ENCODE assay signal across 8 mouse cellular contexts in the genomic region with DNA sequence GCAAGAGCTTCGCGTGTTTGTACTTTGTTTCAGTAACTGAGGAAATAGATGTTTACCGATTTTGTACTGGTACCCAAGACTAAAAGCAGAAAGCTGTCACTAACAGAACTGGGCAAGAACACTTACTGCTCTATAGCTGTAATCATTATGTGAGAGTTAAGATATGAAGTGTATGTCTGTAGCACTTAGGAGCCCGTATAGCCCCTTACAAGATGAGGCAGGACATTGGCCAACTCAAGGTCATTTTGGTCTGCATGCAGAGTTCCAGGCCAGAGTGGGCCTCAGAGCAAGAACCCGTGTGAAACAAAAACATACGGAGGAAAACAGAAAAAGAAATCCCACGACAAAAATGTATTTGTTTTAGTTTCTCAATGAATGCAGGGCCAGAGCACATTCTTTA. TPM values are rescaled to one million over a fixed set of nuclear protein-coding genes. Genes with fewer than 3 reads are reported as not detected.
A peak's percentile ranks its signal among the peaks of the same experiment; 100 is the strongest.
DNase-seq lines count a peak whose midpoint lies in the region; ATAC-seq and TF ChIP-seq lines count a peak whose summit lies in the region.

No protein-coding gene starts in this region.

- peaks cover 31% of the 10 kb centered on the region for H3K79me2 ChIP-seq in myocyte (ENCODE audit: control insufficient read depth, insufficient read depth)

- DNase-seq in kidney, postnatal 10 days, result no peak
- peak; percentile 23 for DNase-seq in brain, embryonic 14.5 days (ENCODE audit: low read depth)
- DNase-seq in ovary, postnatal 14 days (ENCODE audit: low spot score), result no peak

- H3K36me3 ChIP-seq in kidney, embryonic 15.5 days, result peaks cover 15% of the 10 kb centered on the region; the same call in 1 of the 2 replicates
- no peaks in the 10 kb centered on the region for H3K36me3 ChIP-seq in hindbrain, embryonic 15.5 days
- peaks cover 8% of the 10 kb centered on the region for H3K36me3 ChIP-seq in myocyte (ENCODE audit: control insufficient read depth, insufficient read depth)

- peaks cover 31% of the 10 kb centered on the region for H3K4me1 ChIP-seq in kidney, embryonic 15.5 days
- peaks cover 36% of the 10 kb centered on the region for H3K4me1 ChIP-seq in hindbrain, embryonic 15.5 days (replicated peaks)

- peak overlapping the region; percentile 82 for H3K4me2 ChIP-seq in kidney, embryonic 15.5 days
- peak overlapping the region; percentile 88 for H3K4me2 ChIP-seq in hindbrain, embryonic 15.5 days
- H3K4me2 ChIP-seq in myocyte (ENCODE audit: low read depth), result peak overlapping the region; percentile 93

- TF ChIP-seq CTCF in brain, embryonic 14.5 days (IDR thresholded peaks at IDR 0.05; ENCODE audit: borderline replicate concordance, extremely low read depth, insufficient read depth, insufficient read length), result no peak

- ATAC-seq in kidney, embryonic 15.5 days (replicated peaks; ENCODE audit: low FRiP score), result no peak
- ATAC-seq in hindbrain, embryonic 15.5 days (ENCODE audit: low FRiP score, low read depth), result no peak
- no peak for ATAC-seq in frontal cortex, adult (ENCODE audit: low TSS enrichment)
- no peak for ATAC-seq in monocyte, adult 5-6 weeks (replicated peaks; ENCODE audit: insufficient number of reproducible peaks, low FRiP score, low TSS enrichment, poor library complexity, severe bottlenecking)

- H3K27me3 ChIP-seq in kidney, embryonic 15.5 days, result no peaks in the 10 kb centered on the region
- no peaks in the 10 kb centered on the region for H3K27me3 ChIP-seq in hindbrain, embryonic 15.5 days
- no peaks in the 10 kb centered on the region for H3K27me3 ChIP-seq in myocyte (ENCODE audit: control insufficient read depth, insufficient read depth, insufficient read length)

- H3ac ChIP-seq in myocyte (ENCODE audit: control insufficient read depth, insufficient read length), result peak overlapping the region; percentile 64

- TF ChIP-seq POLR2A in brain, embryonic 14.5 days (IDR thresholded peaks at IDR 0.05; ENCODE audit: borderline replicate concordance, extremely low read depth, insufficient read depth, insufficient read length, poor library complexity, severe bottlenecking), result no peak
- TF ChIP-seq POLR2A in myocyte (IDR thresholded peaks at IDR 0.05; ENCODE audit: insufficient read length, low read depth), result no peak

- peak overlapping the region; percentile 85 for H3K4me3 ChIP-seq in kidney, embryonic 15.5 days (replicated peaks)
- H3K4me3 ChIP-seq in hindbrain, embryonic 15.5 days, result peak overlapping the region; percentile 92
- H3K4me3 ChIP-seq in myocyte, result peak overlapping the region; percentile 72

- H3K9me3 ChIP-seq in kidney, embryonic 15.5 days (replicated peaks), result no peaks in the 10 kb centered on the region
- no peaks in the 10 kb centered on the region for H3K9me3 ChIP-seq in hindbrain, embryonic 15.5 days

- peak overlapping the region; percentile 96 for H3K27ac ChIP-seq in kidney, embryonic 15.5 days
- peak overlapping the region; percentile 98 for H3K27ac ChIP-seq in hindbrain, embryonic 15.5 days (replicated peaks)

- H3K9ac ChIP-seq in kidney, embryonic 15.5 days, result peak overlapping the region; percentile 87; the same call in 1 of the 2 replicates
- H3K9ac ChIP-seq in hindbrain, embryonic 15.5 days, result peak overlapping the region; percentile 90; the same call in 1 of the 2 replicates

- WGBS in kidney, embryonic 15.5 days, result 38% methylated on average over 7 of the region's 7 CpGs
- WGBS in hindbrain, embryonic 15.5 days, result 44% methylated on average over 7 of the region's 7 CpGs

TF ChIP-seq in myocyte, 11 proteins besides CTCF, POLR2A, EP300 and RAD21:
- TF ChIP-seq E2F4 (IDR thresholded peaks at IDR 0.05; ENCODE audit: insufficient read depth) (no peak), MAX (IDR thresholded peaks at IDR 0.05; ENCODE audit: low read depth) (no peak), MYOD1 (IDR thresholded peaks at IDR 0.05; ENCODE audit: control insufficient read depth in 1 of 3, insufficient read length in 2 of 3, low read depth in 2 of 3) (no peak), CEBPB (IDR thresholded peaks at IDR 0.05; ENCODE audit: insufficient read depth, poor library complexity, severe bottlenecking) (no peak), TCF3 (IDR thresholded peaks at IDR 0.05; ENCODE audit: insufficient read length, low read depth) (no peak), TCF12 (IDR thresholded peaks at IDR 0.05; ENCODE audit: insufficient read depth, poor library complexity, severe bottlenecking) (no peak), USF1 (IDR thresholded peaks at IDR 0.05; ENCODE audit: low read depth) (no peak), MYOG (IDR thresholded peaks at IDR 0.05; ENCODE audit: control insufficient read depth in 1 of 3, insufficient read depth in 1 of 3, insufficient read length in 2 of 3, low read depth in 2 of 3) (no peak), SRF (IDR thresholded peaks at IDR 0.05; ENCODE audit: control insufficient read depth, insufficient read length, low read depth) (no peak), REST (IDR thresholded peaks at IDR 0.05; ENCODE audit: insufficient read depth, insufficient read length) (no peak)
TF ChIP-seq in myocyte: peak in this region for 0.

RNA-seq across cellular contexts. Expression of a gene that starts 0.8 kb away (rescaled TPM):
- polyA plus RNA-seq in kidney, embryonic 15.5 days (2015; fragmentation: Nextera tagmentation; extraction: Ambion mirVana), result 9.9 and 10.3 TPM in 2 replicates
- 7.9 and 8.6 TPM in 2 replicates for polyA plus RNA-seq in brain, embryonic 14.5 days (2012; rRNA removed)
- polyA plus RNA-seq in hindbrain, embryonic 15.5 days (2015; fragmentation: Nextera tagmentation; extraction: Ambion mirVana), result 6.3 and 7.2 TPM in 2 replicates
- polyA plus RNA-seq in myocyte (2012; fragmentation: generic; extraction: Trizol), result 1.2 TPM
- total RNA-seq in monocyte, adult 5-6 weeks (2017), result 8.7 to 19.3 TPM (median 12.0 TPM) in 3 replicates

RNA-seq across cellular contexts. Expression of a gene that starts 0.8 kb away (rescaled TPM):
- polyA plus RNA-seq in kidney, embryonic 15.5 days (2015; fragmentation: Nextera tagmentation; extraction: Ambion mirVana), result 492 and 540 TPM in 2 replicates
- polyA plus RNA-seq in brain, embryonic 14.5 days (2012; rRNA removed), result 257 and 258 TPM in 2 replicates
- 397 and 473 TPM in 2 replicates for polyA plus RNA-seq in hindbrain, embryonic 15.5 days (2015; fragmentation: Nextera tagmentation; extraction: Ambion mirVana)
- 77.9 TPM for polyA plus RNA-seq in myocyte (2012; fragmentation: generic; extraction: Trizol)
- total RNA-seq in monocyte, adult 5-6 weeks (2017), result 143 to 181 TPM (median 145 TPM) in 3 replicates

RNA-seq across cellular contexts. Expression of a gene that starts 38.5 kb away (rescaled TPM):
- 52.3 and 55.4 TPM in 2 replicates for polyA plus RNA-seq in kidney, embryonic 15.5 days (2015; fragmentation: Nextera tagmentation; extraction: Ambion mirVana)
- 37.6 and 42.2 TPM in 2 replicates for polyA plus RNA-seq in brain, embryonic 14.5 days (2012; rRNA removed)
- polyA plus RNA-seq in hindbrain, embryonic 15.5 days (2015; fragmentation: Nextera tagmentation; extraction: Ambion mirVana), result 41.2 and 45.3 TPM in 2 replicates
- polyA plus RNA-seq in myocyte (2012; fragmentation: generic; extraction: Trizol), result 3.8 TPM
- 95.9 to 148 TPM (median 102 TPM) in 3 replicates for total RNA-seq in monocyte, adult 5-6 weeks (2017)
